Mouse (Mus musculus): Measurements from ENCODE around the gene Fam126b. TPM values are rescaled to one million over a fixed set of nuclear protein-coding genes. Genes with fewer than 3 reads are reported as not detected.
"Not testable (repeated sequence)": the region's sequence is repeated elsewhere in the genome, so short reads cannot be mapped to it uniquely, and the experiment has no call there.

The Fam126b gene
- polyA plus RNA-seq, 1 experiment from 2014 or later: 17.3 TPM

- WGBS: 84% methylated on average over 4 of the region's 4 CpGs
These were observed 29.0 kb upstream of the Fam126b start for GRCm38 (mm10) chr1:58615146-58615545.

GRCm38 (mm10) chr1:58614424-58614823 lies 28.3 kb upstream of the Fam126b start:
- no peaks in the 10 kb centered on the region for H3K36me3 ChIP-seq (ENCODE audit: control insufficient read depth, insufficient read depth, low read length)
- H3K4me2 ChIP-seq (ENCODE audit: low read length): no peak overlapping the region
- WGBS: 69% methylated on average over 3 of the region's 3 CpGs
- H3K27ac ChIP-seq (ENCODE audit: low read length): no peak overlapping the region
- H3K4me3 ChIP-seq (ENCODE audit: low read depth, low read length): no peak overlapping the region
- H3K4me1 ChIP-seq (ENCODE audit: control insufficient read depth, insufficient read depth, low read length): no peaks in the 10 kb centered on the region
- H3K27me3 ChIP-seq (ENCODE audit: control insufficient read depth, insufficient read depth, low read depth, low read length): no peaks in the 10 kb centered on the region
- no peak for ATAC-seq
- no peaks in the 10 kb centered on the region for H3K9me3 ChIP-seq (replicated peaks; ENCODE audit: control insufficient read depth, low read length, poor library complexity, severe bottlenecking)
- no peak overlapping the region for H3K9ac ChIP-seq (ENCODE audit: low read depth, low read length)

More at GRCm38 (mm10) chr1:58615146-58615545, 29.0 kb upstream of the Fam126b start:
- Histone ChIP-seq H3K4me3 (ENCODE audit: low read depth, low read length) (no peak overlapping the region), H3K9me3 (replicated peaks; ENCODE audit: control insufficient read depth, low read length, poor library complexity, severe bottlenecking) (no peaks in the 10 kb centered on the region), H3K36me3 (ENCODE audit: control insufficient read depth, insufficient read depth, low read length) (no peaks in the 10 kb centered on the region), H3K27me3 (ENCODE audit: control insufficient read depth, insufficient read depth, low read depth, low read length) (no peaks in the 10 kb centered on the region), H3K27ac (ENCODE audit: low read length) (no peak overlapping the region), H3K4me2 (ENCODE audit: low read length) (no peak overlapping the region), H3K4me1 (ENCODE audit: control insufficient read depth, insufficient read depth, low read length) (no peaks in the 10 kb centered on the region), H3K9ac (ENCODE audit: low read depth, low read length) (no peak overlapping the region)
- no peak for ATAC-seq

- Histone ChIP-seq H3K9me3 (replicated peaks; ENCODE audit: control insufficient read depth, low read length, poor library complexity, severe bottlenecking) (no peaks in the 10 kb centered on the region), H3K4me1 (ENCODE audit: control insufficient read depth, insufficient read depth, low read length) (no peaks in the 10 kb centered on the region), H3K27me3 (ENCODE audit: control insufficient read depth, insufficient read depth, low read depth, low read length) (no peaks in the 10 kb centered on the region), H3K9ac (ENCODE audit: low read depth, low read length) (no peak overlapping the region), H3K4me2 (ENCODE audit: low read length) (no peak overlapping the region), H3K4me3 (ENCODE audit: low read depth, low read length) (no peak overlapping the region), H3K27ac (ENCODE audit: low read length) (no peak overlapping the region), H3K36me3 (ENCODE audit: control insufficient read depth, insufficient read depth, low read length) (no peaks in the 10 kb centered on the region)
- ATAC-seq: no peak
- WGBS: 82% methylated on average over 6 of the region's 6 CpGs
These were observed 27.7 kb upstream of the Fam126b start for GRCm38 (mm10) chr1:58613786-58614185.

GRCm38 (mm10) chr1:58610611-58611010 lies 24.5 kb upstream of the Fam126b start:
- Histone ChIP-seq H3K27me3 (ENCODE audit: control insufficient read depth, insufficient read depth, low read depth, low read length) (no peaks in the 10 kb centered on the region), H3K4me3 (ENCODE audit: low read depth, low read length) (no peak overlapping the region), H3K4me2 (ENCODE audit: low read length) (no peak overlapping the region), H3K9me3 (replicated peaks; ENCODE audit: control insufficient read depth, low read length, poor library complexity, severe bottlenecking) (peaks cover 3% of the 10 kb centered on the region; the same call in 1 of the 2 replicates), H3K36me3 (ENCODE audit: control insufficient read depth, insufficient read depth, low read length) (no peaks in the 10 kb centered on the region), H3K9ac (ENCODE audit: low read depth, low read length) (no peak overlapping the region), H3K27ac (ENCODE audit: low read length) (no peak overlapping the region), H3K4me1 (ENCODE audit: control insufficient read depth, insufficient read depth, low read length) (no peaks in the 10 kb centered on the region)
- 56% methylated on average over 1 of the region's 1 CpGs for WGBS
- no peak for ATAC-seq

GRCm38 (mm10) chr1:58610166-58610565 lies 24.0 kb upstream of the Fam126b start:
- no peak overlapping the region for H3K4me2 ChIP-seq (ENCODE audit: low read length)
- no peak overlapping the region for H3K9ac ChIP-seq (ENCODE audit: low read depth, low read length)
- H3K27me3 ChIP-seq (ENCODE audit: control insufficient read depth, insufficient read depth, low read depth, low read length): no peaks in the 10 kb centered on the region
- 86% methylated on average over 1 of the region's 1 CpGs for WGBS
- H3K4me3 ChIP-seq (ENCODE audit: low read depth, low read length): no peak overlapping the region
- H3K27ac ChIP-seq (ENCODE audit: low read length): no peak overlapping the region
- no peaks in the 10 kb centered on the region for H3K4me1 ChIP-seq (ENCODE audit: control insufficient read depth, insufficient read depth, low read length)
- H3K36me3 ChIP-seq (ENCODE audit: control insufficient read depth, insufficient read depth, low read length): no peaks in the 10 kb centered on the region
- H3K9me3 ChIP-seq (replicated peaks; ENCODE audit: control insufficient read depth, low read length, poor library complexity, severe bottlenecking): peaks cover 3% of the 10 kb centered on the region; the same call in 1 of the 2 replicates
- no peak for ATAC-seq

GRCm38 (mm10) chr1:58609591-58609990 lies 23.5 kb upstream of the Fam126b start:
- not testable (repeated sequence) for H3K4me1 ChIP-seq (ENCODE audit: control insufficient read depth, insufficient read depth, low read length); H3K9me3 ChIP-seq (replicated peaks; ENCODE audit: control insufficient read depth, low read length, poor library complexity, severe bottlenecking); H3K36me3 ChIP-seq (ENCODE audit: control insufficient read depth, insufficient read depth, low read length); ATAC-seq; H3K27ac ChIP-seq (ENCODE audit: low read length); H3K4me3 ChIP-seq (ENCODE audit: low read depth, low read length); H3K9ac ChIP-seq (ENCODE audit: low read depth, low read length); H3K4me2 ChIP-seq (ENCODE audit: low read length); H3K27me3 ChIP-seq (ENCODE audit: control insufficient read depth, insufficient read depth, low read depth, low read length)
- 89% methylated on average over 5 of the region's 5 CpGs for WGBS

GRCm38 (mm10) chr1:58603738-58604137 lies 17.6 kb upstream of the Fam126b start:
- no peaks in the 10 kb centered on the region for H3K27me3 ChIP-seq (ENCODE audit: control insufficient read depth, insufficient read depth, low read depth, low read length)
- no peaks in the 10 kb centered on the region for H3K4me1 ChIP-seq (ENCODE audit: control insufficient read depth, insufficient read depth, low read length)
- H3K4me2 ChIP-seq (ENCODE audit: low read length): no peak overlapping the region

GRCm38 (mm10) chr1:58602681-58603080 lies 16.6 kb upstream of the Fam126b start:
- Histone ChIP-seq H3K27me3 (ENCODE audit: control insufficient read depth, insufficient read depth, low read depth, low read length) (no peaks in the 10 kb centered on the region), H3K27ac (ENCODE audit: low read length) (no peak overlapping the region), H3K4me1 (ENCODE audit: control insufficient read depth, insufficient read depth, low read length) (no peaks in the 10 kb centered on the region), H3K4me3 (ENCODE audit: low read depth, low read length) (no peak overlapping the region), H3K36me3 (ENCODE audit: control insufficient read depth, insufficient read depth, low read length) (no peaks in the 10 kb centered on the region), H3K9ac (ENCODE audit: low read depth, low read length) (no peak overlapping the region), H3K9me3 (replicated peaks; ENCODE audit: control insufficient read depth, low read length, poor library complexity, severe bottlenecking) (no peaks in the 10 kb centered on the region), H3K4me2 (ENCODE audit: low read length) (no peak overlapping the region)
- 84% methylated on average over 4 of the region's 4 CpGs for WGBS
- no peak for ATAC-seq

More at GRCm38 (mm10) chr1:58603738-58604137, 17.6 kb upstream of the Fam126b start:
- ATAC-seq: no peak
- Histone ChIP-seq H3K9me3 (replicated peaks; ENCODE audit: control insufficient read depth, low read length, poor library complexity, severe bottlenecking) (peaks cover 3% of the 10 kb centered on the region; the same call in 1 of the 2 replicates), H3K36me3 (ENCODE audit: control insufficient read depth, insufficient read depth, low read length) (no peaks in the 10 kb centered on the region), H3K4me3 (ENCODE audit: low read depth, low read length) (no peak overlapping the region), H3K9ac (ENCODE audit: low read depth, low read length) (no peak overlapping the region), H3K27ac (ENCODE audit: low read length) (no peak overlapping the region)
- WGBS: 88% methylated on average over 4 of the region's 4 CpGs

- H3K9me3 ChIP-seq (replicated peaks; ENCODE audit: control insufficient read depth, low read length, poor library complexity, severe bottlenecking): no peaks in the 10 kb centered on the region
- no peak overlapping the region for H3K27ac ChIP-seq (ENCODE audit: low read length)
- H3K27me3 ChIP-seq (ENCODE audit: control insufficient read depth, insufficient read depth, low read depth, low read length): no peaks in the 10 kb centered on the region
- ATAC-seq: no peak
- H3K4me1 ChIP-seq (ENCODE audit: control insufficient read depth, insufficient read depth, low read length): peaks cover 12% of the 10 kb centered on the region
- no peak overlapping the region for H3K9ac ChIP-seq (ENCODE audit: low read depth, low read length)
- 88% methylated on average over 1 of the region's 1 CpGs for WGBS
- H3K36me3 ChIP-seq (ENCODE audit: control insufficient read depth, insufficient read depth, low read length): peaks cover 4% of the 10 kb centered on the region; the same call in 1 of the 2 replicates
- no peak overlapping the region; the same call in 1 of the 2 replicates for H3K4me2 ChIP-seq (ENCODE audit: low read length)
- no peak overlapping the region for H3K4me3 ChIP-seq (ENCODE audit: low read depth, low read length)
These were observed 1.4 kb upstream of the Fam126b start for GRCm38 (mm10) chr1:58587491-58587890.

Data from midbrain, embryonic 16.5 days (tissue).